Mouse (Mus musculus): ENCODE measurements at regions not wholly inside any gene's neighbourhood (a gene's known extent, or its start where the extent isn't known, plus 50 kb on each side); places are given as distances from the start of the nearest gene placed in this dataset.

- no peak overlapping the region for H3K27ac ChIP-seq (ENCODE audit: control insufficient read depth, low read depth, low read length)
- TF ChIP-seq ZNF384 (IDR thresholded peaks at IDR 0.05; ENCODE audit: low read depth, low read length), result no peak
- no peaks in the 10 kb centered on the region for H3K36me3 ChIP-seq (ENCODE audit: control insufficient read depth in 1 of 2, insufficient read depth in 2 of 2, low read length in 2 of 2)
- no peaks in the 10 kb centered on the region for H3K4me1 ChIP-seq (ENCODE audit: control insufficient read depth in 1 of 2, insufficient read depth in 2 of 2, low read length in 2 of 2)
- no peaks in the 10 kb centered on the region for H3K79me2 ChIP-seq (ENCODE audit: control insufficient read depth, insufficient read depth, low read length, poor library complexity)
- H3K9me3 ChIP-seq (replicated peaks; ENCODE audit: insufficient read depth, low read length), result no peaks in the 10 kb centered on the region
- peak overlapping the region; percentile 43 to 68 for H3K4me3 ChIP-seq (ENCODE audit: control insufficient read depth in 1 of 2, insufficient read depth in 1 of 2, low read depth in 2 of 2, low read length in 2 of 2)
- no peaks in the 10 kb centered on the region for H3K27me3 ChIP-seq (ENCODE audit: control insufficient read depth in 1 of 2, insufficient read depth in 2 of 2, low read length in 2 of 2)
- no peak overlapping the region for H3K9ac ChIP-seq (ENCODE audit: control insufficient read depth, low read depth, low read length, poor library complexity, severe bottlenecking)
- DNase-seq (ENCODE audit: low read depth, low spot score), result peak; percentile 29
Measured at GRCm38 (mm10) chr10:47742088-47742487, 2046.5 kb downstream of the Grik2 start.

GRCm38 (mm10) chr10:47741667-47742066, 2046.9 kb downstream of the Grik2 start:
- no peak for TF ChIP-seq POLR2AphosphoS2 (IDR thresholded peaks at IDR 0.05; ENCODE audit: low read length)
- no peak for TF ChIP-seq CHD2 (IDR thresholded peaks at IDR 0.05; ENCODE audit: low read length)
- no peak for TF ChIP-seq SMC3 (IDR thresholded peaks at IDR 0.05; ENCODE audit: low read depth, low read length)
- TF ChIP-seq E2F4 (IDR thresholded peaks at IDR 0.05; ENCODE audit: borderline replicate concordance, low read depth, low read length), result no peak
- TF ChIP-seq ZNF384 (IDR thresholded peaks at IDR 0.05; ENCODE audit: low read depth, low read length), result no peak
- no peak for TF ChIP-seq ETS1 (IDR thresholded peaks at IDR 0.05; ENCODE audit: low read depth, low read length)
- TF ChIP-seq POLR2A (IDR thresholded peaks at IDR 0.05; ENCODE audit: control insufficient read depth in 1 of 2, insufficient read depth in 1 of 2, low read depth in 1 of 2, low read length in 2 of 2, poor library complexity in 1 of 2), result no peak
- no peak for TF ChIP-seq RCOR1 (IDR thresholded peaks at IDR 0.05; ENCODE audit: low read depth, low read length)
- no peak for TF ChIP-seq MEF2A (IDR thresholded peaks at IDR 0.05; ENCODE audit: extremely low read depth, insufficient replicate concordance, low read depth, low read length, poor library complexity, severe bottlenecking)
- no peak for TF ChIP-seq CTCF (IDR thresholded peaks at IDR 0.05 in 2 of 3, conservative IDR thresholded peaks at IDR 0.05 in 1 of 3; ENCODE audit: control insufficient read depth in 1 of 3, insufficient read depth in 1 of 3, low read depth in 2 of 3, low read length in 3 of 3, poor library complexity in 1 of 3, severe bottlenecking in 1 of 3)
- no peak for TF ChIP-seq USF1 (IDR thresholded peaks at IDR 0.05; ENCODE audit: low read depth, low read length)
- TF ChIP-seq TAL1 (IDR thresholded peaks at IDR 0.05; ENCODE audit: low read length), result no peak
- TF ChIP-seq SIN3A (IDR thresholded peaks at IDR 0.05; ENCODE audit: low read length), result no peak
- no peak for TF ChIP-seq NRF1 (IDR thresholded peaks at IDR 0.05; ENCODE audit: insufficient read depth, low read depth, low read length, poor library complexity, severe bottlenecking)
- no peak for TF ChIP-seq MXI1 (IDR thresholded peaks at IDR 0.05; ENCODE audit: low read depth, low read length)
- H3K9me3 ChIP-seq (replicated peaks; ENCODE audit: insufficient read depth, low read length), result no peaks in the 10 kb centered on the region
- H3K9ac ChIP-seq (ENCODE audit: control insufficient read depth, low read depth, low read length, poor library complexity, severe bottlenecking), result no peak overlapping the region
- H3K27me3 ChIP-seq (ENCODE audit: control insufficient read depth in 1 of 2, insufficient read depth in 2 of 2, low read length in 2 of 2), result no peaks in the 10 kb centered on the region
- no peak overlapping the region for H3K4me3 ChIP-seq (ENCODE audit: control insufficient read depth in 1 of 2, insufficient read depth in 1 of 2, low read depth in 2 of 2, low read length in 2 of 2)
- no peak overlapping the region for H3K27ac ChIP-seq (ENCODE audit: control insufficient read depth, low read depth, low read length)
- no peaks in the 10 kb centered on the region for H3K4me1 ChIP-seq (ENCODE audit: control insufficient read depth in 1 of 2, insufficient read depth in 2 of 2, low read length in 2 of 2)
- no peak for DNase-seq (ENCODE audit: low read depth, low spot score)
- H3K79me2 ChIP-seq (ENCODE audit: control insufficient read depth, insufficient read depth, low read length, poor library complexity), result no peaks in the 10 kb centered on the region
- H3K36me3 ChIP-seq (ENCODE audit: control insufficient read depth in 1 of 2, insufficient read depth in 2 of 2, low read length in 2 of 2), result no peaks in the 10 kb centered on the region

- no peaks in the 10 kb centered on the region for H3K9me3 ChIP-seq (replicated peaks; ENCODE audit: insufficient read depth, low read length)
- no peak overlapping the region for H3K27ac ChIP-seq (ENCODE audit: control insufficient read depth, low read depth, low read length)
- no peaks in the 10 kb centered on the region for H3K27me3 ChIP-seq (ENCODE audit: control insufficient read depth in 1 of 2, insufficient read depth in 2 of 2, low read length in 2 of 2)
- H3K4me1 ChIP-seq (ENCODE audit: control insufficient read depth in 1 of 2, insufficient read depth in 2 of 2, low read length in 2 of 2), result no peaks in the 10 kb centered on the region
- no peaks in the 10 kb centered on the region; a peak in 1 of 4 replicates for H3K36me3 ChIP-seq (ENCODE audit: control insufficient read depth in 1 of 2, insufficient read depth in 2 of 2, low read length in 2 of 2)
- H3K9ac ChIP-seq (ENCODE audit: control insufficient read depth, low read depth, low read length, poor library complexity, severe bottlenecking), result no peak overlapping the region
- H3K79me2 ChIP-seq (ENCODE audit: control insufficient read depth, insufficient read depth, low read length, poor library complexity), result no peaks in the 10 kb centered on the region
- TF ChIP-seq E2F4 (IDR thresholded peaks at IDR 0.05; ENCODE audit: borderline replicate concordance, low read depth, low read length) (no peak), MYC (IDR thresholded peaks at IDR 0.05; ENCODE audit: low read depth, low read length) (no peak), POLR2A (IDR thresholded peaks at IDR 0.05; ENCODE audit: control insufficient read depth in 1 of 2, insufficient read depth in 1 of 2, low read depth in 1 of 2, low read length in 2 of 2, poor library complexity in 1 of 2) (no peak), POLR2AphosphoS5 (IDR thresholded peaks at IDR 0.05; ENCODE audit: borderline replicate concordance, low read depth, low read length) (no peak), ZKSCAN1 (IDR thresholded peaks at IDR 0.05; ENCODE audit: low read depth, low read length) (no peak), ZMIZ1 (IDR thresholded peaks at IDR 0.05; ENCODE audit: low read depth, low read length) (no peak)
- H3K4me3 ChIP-seq (ENCODE audit: control insufficient read depth in 1 of 2, insufficient read depth in 1 of 2, low read depth in 2 of 2, low read length in 2 of 2), result no peak overlapping the region
- DNase-seq (ENCODE audit: low read depth, low spot score), result no peak
Measured at GRCm38 (mm10) chr10:47708780-47709179, 2079.8 kb downstream of the Grik2 start.

Measured in MEL (cell line).